Mouse (Mus musculus) mouse embryonic stem cell (cell line): ENCODE data around the gene Gm45717.
"Not testable (repeated sequence)": the region's sequence is repeated elsewhere in the genome, so short reads cannot be mapped to it uniquely, and the experiment has no call there.

Source experiments
- in situ Hi-C, 2 experiments: fragments of 300-500 bp; cut with MboI; formaldehyde crosslinking; loops; 1 replicate in 1 of 2; 3 replicates in 1 of 2; pipeline ENCODE4 v1.14.3; 2019 to 2020; ENCODE audit warnings: low sequenced_read_pairs in 2 of 2, low pct_unique_long_range_greater_than_20kb in 1 of 2, mixed read lengths in 1 of 2; ENCODE audit not compliant: unreplicated experiment in 1 of 2

The Gm45717 gene

DNA sequence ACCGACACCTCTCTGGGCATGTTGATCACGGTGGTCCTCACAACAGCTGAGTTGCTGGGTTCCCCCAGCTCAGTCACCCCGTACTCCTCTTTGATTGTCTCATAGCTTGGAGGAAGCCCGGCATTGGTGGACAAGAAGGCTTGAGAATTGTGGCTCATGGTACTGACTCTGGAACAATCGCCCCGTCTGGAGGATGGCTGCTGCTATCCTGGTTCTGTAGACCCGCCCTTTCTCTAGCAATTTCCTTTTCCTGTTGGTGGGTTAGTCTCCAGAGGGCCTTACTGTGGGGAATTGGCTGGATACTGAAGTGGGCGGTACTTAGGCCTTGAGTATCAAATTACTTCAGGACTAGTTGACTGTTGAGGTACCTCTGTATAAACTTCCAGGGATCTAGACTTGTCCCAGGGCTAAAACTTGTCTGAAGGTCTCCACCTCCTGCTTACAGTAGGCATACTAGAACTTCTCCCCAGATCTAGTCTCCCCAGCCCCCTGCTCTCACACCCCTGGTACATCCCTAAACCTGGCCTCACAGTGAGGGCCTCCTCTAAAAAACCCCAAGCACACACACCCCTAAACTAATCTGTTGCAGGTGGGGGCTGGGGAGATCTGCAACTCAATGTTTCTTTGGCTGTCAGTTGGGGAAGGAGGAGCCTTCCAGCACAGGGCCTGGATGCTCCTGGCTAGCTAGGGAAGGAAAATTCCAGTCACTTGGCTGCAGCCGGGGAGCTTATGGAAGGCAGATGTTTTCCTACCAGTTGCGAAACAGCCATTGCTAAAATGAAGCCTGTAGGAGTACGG lies at the start of gene Gm45717, which contains the start of gene Ifitm2:
Gene Gm45717, minus strand, starts transcription at position 180 of the 798 bp plus-strand sequence.
Gene Ifitm2, minus strand, starts transcription at position 230 of the 798 bp plus-strand sequence.
- in situ Hi-C loops = loop anchor here (5.0 kb wide), 1 partner anchor 96 kb away; no protein-coding TSS in a partner anchor

DNA sequence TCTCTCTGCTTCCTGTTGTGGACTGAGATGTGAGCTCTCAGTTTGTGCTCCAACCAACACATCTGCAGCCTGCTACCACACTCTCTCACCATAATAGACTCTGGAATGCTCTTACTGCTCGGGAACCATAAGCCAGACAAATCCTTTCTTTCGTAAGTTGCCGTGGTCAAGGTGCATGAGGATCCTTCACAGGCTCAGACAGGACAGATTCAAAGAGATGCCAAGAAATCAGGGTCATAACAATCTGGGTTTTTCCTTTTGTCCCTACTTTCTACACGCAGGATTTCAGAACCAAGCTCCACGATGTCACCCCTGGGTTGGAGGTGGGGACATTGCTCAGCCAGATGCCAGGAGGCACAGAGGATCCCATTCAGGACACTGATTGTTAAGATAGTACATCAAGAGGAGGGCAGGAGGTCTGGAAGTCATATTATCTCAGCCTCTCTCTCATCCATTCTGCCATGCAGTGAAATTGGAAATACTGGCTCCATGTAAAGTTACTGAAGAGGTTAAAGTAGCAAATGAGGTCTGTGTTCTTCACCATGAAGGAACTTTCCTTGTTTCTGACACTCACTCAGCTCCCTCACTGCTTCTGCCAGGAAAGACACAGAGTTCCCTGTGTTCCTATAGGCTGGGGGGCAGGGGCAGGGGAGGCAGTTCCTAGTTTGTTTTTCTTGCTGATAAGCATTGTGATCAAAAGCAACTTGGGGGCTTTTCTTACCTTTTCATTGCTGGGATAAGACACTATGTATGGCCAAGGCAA lies 47.7 kb upstream of the Gm45717 start:
- in situ Hi-C loops = no loop called here

- in situ Hi-C loops = no loop called here
Observed at GRCm38 (mm10) chr7:141000881-141001708, 45.4 kb upstream of the Gm45717 start.

GRCm38 (mm10) chr7:140998853-140999700 lies 43.3 kb upstream of the Gm45717 start:
- in situ Hi-C loops = no loop called here

DNA sequence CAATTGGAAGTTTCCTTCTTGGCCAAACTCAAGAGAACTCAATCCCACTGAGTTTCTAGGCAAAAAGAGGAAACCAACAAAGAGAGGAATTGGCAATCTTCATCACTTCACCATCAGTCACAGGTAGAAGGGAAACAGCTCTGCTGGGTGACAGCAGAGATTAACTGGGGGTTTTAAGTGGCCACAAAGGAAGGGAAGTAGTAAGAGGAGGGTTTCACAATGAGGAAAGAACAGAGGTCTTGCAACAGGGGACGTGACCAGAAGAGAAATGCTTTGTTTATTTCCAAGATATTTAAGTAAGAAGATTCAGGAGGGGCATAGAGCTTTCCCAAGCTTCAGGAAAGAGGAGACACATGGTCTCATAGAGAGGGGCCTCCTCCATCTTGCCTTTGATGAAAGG lies 42.1 kb upstream of the Gm45717 start:
- in situ Hi-C loops = no loop called here

- in situ Hi-C loops = no loop called here
Observed at GRCm38 (mm10) chr7:140991117-140991689, 35.5 kb upstream of the Gm45717 start.

DNA sequence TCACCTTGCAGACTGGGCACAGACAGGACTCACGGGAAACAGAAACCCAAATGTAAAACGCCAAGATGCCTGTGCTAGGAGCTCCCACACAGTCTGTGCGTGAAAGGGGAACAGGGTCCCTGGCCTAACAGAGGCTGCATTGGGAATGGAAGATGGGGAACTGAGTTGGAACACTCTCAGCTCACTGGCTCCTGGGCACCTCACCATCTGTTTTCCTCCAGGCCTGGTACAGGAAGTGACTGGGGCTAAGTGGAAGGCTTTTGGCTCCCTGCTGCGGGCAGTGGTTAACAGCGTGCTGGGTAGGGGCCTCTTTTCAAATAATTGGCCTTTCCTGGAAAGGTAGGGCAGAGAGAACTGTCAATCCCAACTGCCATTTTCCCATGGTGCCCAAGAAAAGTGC lies 34.9 kb upstream of the Gm45717 start:
- in situ Hi-C loops = no loop called here

DNA sequence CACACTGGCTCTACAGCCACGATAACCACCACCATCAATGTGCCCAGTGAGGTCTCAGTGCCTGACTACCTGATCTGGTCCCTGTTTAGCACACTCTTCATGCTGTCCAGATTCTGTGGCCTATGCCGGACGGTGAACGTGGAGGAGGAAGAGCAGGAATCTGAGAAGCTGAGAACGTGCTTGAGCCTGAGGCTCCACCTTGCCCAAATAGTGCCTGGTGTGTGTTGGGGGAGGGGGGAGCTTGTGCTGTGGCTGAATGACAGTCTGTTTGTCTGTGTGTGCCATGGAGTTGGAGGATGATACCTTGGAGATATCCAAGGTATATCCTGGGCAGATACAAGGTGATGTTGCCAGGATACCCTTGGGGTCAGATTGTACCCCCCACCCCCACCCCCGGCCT lies 34.4 kb upstream of the Gm45717 start:
- in situ Hi-C loops = no loop called here

DNA sequence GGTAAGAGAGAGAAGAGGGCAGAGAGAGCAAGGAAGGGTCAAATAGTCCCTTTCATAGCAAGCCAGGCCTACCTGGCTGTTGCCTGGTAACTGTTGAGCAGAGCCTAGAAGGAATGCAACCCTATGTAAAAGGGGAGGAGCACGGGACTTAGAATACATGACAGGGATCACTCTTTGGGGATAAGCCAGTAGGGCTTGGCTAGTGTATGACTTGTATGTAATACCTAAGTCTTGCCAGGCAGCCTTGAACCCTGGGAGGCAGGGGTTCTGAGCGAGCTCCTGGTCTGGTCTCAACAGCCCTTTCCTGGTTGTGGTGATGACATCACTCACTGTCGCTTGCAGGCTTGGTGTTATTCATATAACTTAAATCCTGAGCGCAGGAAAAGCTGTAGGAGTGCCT lies 33.3 kb upstream of the Gm45717 start:
- in situ Hi-C loops = no loop called here

- in situ Hi-C loops = no loop called here
Observed at GRCm38 (mm10) chr7:140987182-140988138, 31.7 kb upstream of the Gm45717 start.

GRCm38 (mm10) chr7:140982971-140983370 lies 27.2 kb upstream of the Gm45717 start:
- in situ Hi-C loops = no loop called here

DNA sequence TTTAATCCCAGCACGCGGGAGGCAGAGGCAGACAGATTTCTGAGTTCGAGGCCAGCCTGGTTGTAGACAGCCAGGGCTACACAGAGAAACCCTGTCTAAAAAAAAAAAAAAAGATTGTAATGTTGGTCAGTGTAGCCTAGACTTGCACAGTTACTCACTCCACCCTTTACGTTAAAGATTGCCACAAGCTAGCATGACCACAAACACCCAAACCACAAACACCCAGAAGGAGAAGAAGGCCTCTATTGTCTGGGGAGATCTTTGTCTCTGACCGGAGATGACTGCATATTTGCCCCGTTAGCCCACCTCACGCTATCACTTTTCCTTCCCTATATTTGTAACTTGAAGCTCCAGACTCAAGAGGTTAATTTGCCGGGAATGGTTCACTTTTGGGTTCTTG lies 26.0 kb upstream of the Gm45717 start:
- in situ Hi-C loops = no loop called here

DNA sequence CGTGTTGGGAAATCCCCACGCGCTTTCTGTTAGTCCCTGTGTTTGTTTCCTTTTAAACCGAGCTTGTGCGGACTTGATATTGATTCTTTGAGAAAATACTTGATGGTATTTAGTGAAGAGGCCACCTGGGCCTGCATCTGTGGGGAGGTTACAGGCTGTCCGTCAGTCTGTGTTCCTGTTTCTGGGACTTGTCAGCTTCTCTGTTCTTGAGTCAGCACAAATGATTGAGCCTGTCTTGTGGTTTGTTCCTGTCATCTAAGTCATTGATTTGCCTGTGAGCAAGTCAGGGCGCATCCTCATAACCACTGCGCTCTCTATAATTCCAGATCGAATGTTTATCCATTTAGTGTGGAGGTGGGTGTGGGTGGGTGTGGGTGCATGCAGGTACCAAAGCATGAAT lies 21.0 kb upstream of the Gm45717 start:
- in situ Hi-C loops = not testable (repeated sequence)

DNA sequence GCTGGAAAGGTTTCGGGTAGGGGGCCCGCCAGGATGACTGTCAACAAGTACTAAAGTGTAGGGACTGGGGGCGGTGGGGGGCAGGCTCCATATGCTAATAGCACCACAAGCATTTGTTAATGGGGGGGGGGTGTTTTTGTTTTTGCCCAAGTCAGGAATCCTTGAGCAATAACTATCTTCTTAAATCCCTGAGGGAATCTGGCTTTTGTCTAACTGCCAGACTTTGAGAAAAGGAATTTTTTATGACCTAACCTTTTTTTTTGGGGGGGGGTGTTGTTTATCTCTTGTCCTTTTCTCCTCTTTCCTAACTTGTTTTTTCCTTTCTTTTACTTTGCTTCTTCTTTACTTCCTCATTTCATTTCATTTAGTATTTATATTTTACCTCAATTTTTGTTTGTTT lies 19.7 kb upstream of the Gm45717 start:
- in situ Hi-C loops = no loop called here

DNA sequence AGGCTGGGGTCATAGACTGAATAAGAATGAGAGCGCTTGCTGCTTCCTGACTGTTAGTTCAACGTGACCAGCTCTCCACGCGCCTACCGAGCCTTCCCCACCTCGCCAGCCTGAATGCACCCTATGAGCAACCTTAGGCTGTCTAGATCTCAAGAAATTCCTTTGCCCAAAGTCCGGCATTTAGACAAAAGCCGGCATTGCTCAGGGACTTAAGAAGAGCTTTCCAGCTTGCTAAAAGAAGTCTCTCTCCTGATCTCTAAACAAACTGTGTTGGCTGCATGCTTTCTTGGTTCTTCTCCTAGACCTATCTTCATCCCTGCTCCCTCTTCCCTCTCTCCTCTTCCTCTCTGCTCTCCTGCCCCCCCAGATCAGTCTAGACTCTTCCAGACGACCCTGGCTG lies 19.2 kb upstream of the Gm45717 start:
- in situ Hi-C loops = no loop called here

- in situ Hi-C loops = no loop called here
Observed at GRCm38 (mm10) chr7:140973396-140974165, 17.8 kb upstream of the Gm45717 start.
